Mouse (Mus musculus) lung, postnatal 25 days (tissue): ENCODE measurements around the gene Dlgap1.

ENCODE experiments used
- DNase-seq: peaks from one replicate; pipeline ENCODE4 v3.0.0; 2022; ENCODE audit warnings: low spot score

The Dlgap1 gene

GRCm38 (mm10) chr17:70173916-70174315 is 205.0 kb downstream of the Dlgap1 start:
- DNase-seq, result no peak

GRCm38 (mm10) chr17:70191228-70191627 is 222.4 kb downstream of the Dlgap1 start:
- DNase-seq, result no peak

- no peak for DNase-seq
Observed at GRCm38 (mm10) chr17:70222891-70223290, 254.0 kb downstream of the Dlgap1 start.

GRCm38 (mm10) chr17:70247342-70247741 is 278.5 kb downstream of the Dlgap1 start:
- DNase-seq, result no peak

- no peak for DNase-seq
Observed at GRCm38 (mm10) chr17:70248250-70248649, 279.4 kb downstream of the Dlgap1 start.

GRCm38 (mm10) chr17:70252476-70252875 is 283.6 kb downstream of the Dlgap1 start:
- DNase-seq, result no peak

GRCm38 (mm10) chr17:70256371-70256770 is 287.5 kb downstream of the Dlgap1 start:
- no peak for DNase-seq

- no peak for DNase-seq
Observed at GRCm38 (mm10) chr17:70263156-70263555, 294.3 kb downstream of the Dlgap1 start.

GRCm38 (mm10) chr17:70272125-70272524 is 303.3 kb downstream of the Dlgap1 start:
- no peak for DNase-seq

GRCm38 (mm10) chr17:70287708-70288107 is 318.8 kb downstream of the Dlgap1 start:
- DNase-seq, result no peak

- DNase-seq, result no peak
Observed at GRCm38 (mm10) chr17:70294106-70294505, 325.2 kb downstream of the Dlgap1 start.

- DNase-seq, result no peak
Observed at GRCm38 (mm10) chr17:70301941-70302478, 333.1 kb downstream of the Dlgap1 start.

- no peak for DNase-seq
Observed at GRCm38 (mm10) chr17:70302656-70303055, 333.8 kb downstream of the Dlgap1 start.

GRCm38 (mm10) chr17:70305021-70305420 is 336.1 kb downstream of the Dlgap1 start:
- no peak for DNase-seq

GRCm38 (mm10) chr17:70307418-70308176 is 338.7 kb downstream of the Dlgap1 start:
- DNase-seq, result no peak

GRCm38 (mm10) chr17:70308364-70309231 is 339.7 kb downstream of the Dlgap1 start:
- DNase-seq, result no peak

GRCm38 (mm10) chr17:70316327-70316726 is 347.5 kb downstream of the Dlgap1 start:
- DNase-seq, result no peak

GRCm38 (mm10) chr17:70317779-70318178 is 348.9 kb downstream of the Dlgap1 start:
- DNase-seq, result no peak

- no peak for DNase-seq
Observed at GRCm38 (mm10) chr17:70321976-70322375, 353.1 kb downstream of the Dlgap1 start.

- no peak for DNase-seq
Observed at GRCm38 (mm10) chr17:70333440-70333839, 364.6 kb downstream of the Dlgap1 start.

- no peak for DNase-seq
Observed at GRCm38 (mm10) chr17:70334171-70334570, 365.3 kb downstream of the Dlgap1 start.

- no peak for DNase-seq
Observed at GRCm38 (mm10) chr17:70339821-70340220, 370.9 kb downstream of the Dlgap1 start.

- DNase-seq, result no peak
Observed at GRCm38 (mm10) chr17:70341230-70341629, 372.4 kb downstream of the Dlgap1 start.
